Mouse (Mus musculus): ENCODE measurements at regions not wholly inside any gene's neighbourhood (a gene's known extent, or its start where the extent isn't known, plus 50 kb on each side); places are given as distances from the start of the nearest gene placed in this dataset.

DNA sequence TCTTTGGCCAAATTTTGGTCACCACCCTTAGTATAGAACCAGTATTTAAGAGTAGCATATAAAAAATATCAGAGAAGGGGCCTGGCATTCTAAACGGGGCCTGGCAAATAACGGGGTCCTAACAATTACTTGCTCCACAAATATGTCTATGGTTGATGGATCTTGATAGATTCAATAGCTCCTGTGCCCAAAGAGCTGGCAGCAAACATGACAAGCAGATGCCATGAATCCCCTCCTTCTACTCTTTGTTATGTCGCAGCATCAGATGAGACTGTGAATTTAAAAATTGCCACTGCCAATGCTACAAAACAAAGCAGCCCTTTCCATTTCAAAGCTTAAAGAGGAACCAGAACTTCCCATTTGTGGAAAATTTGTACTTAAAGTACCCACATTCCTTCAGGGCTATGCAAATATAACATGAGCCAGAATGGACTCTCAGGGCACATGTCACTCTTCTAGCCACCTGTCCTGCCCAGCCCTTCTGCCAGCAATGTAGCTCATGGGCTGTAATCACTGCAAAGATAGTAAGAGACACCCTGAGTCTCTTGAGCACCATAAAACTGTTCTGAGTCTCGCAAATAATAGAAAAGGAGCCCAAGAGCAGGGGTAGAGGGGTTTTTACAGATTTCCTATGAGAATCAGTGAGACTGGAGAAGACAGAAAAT is 342.4 kb upstream of the Kirrel3 start:
- in situ Hi-C loops (cut with MboI, MseI), result no loop called here

DNA sequence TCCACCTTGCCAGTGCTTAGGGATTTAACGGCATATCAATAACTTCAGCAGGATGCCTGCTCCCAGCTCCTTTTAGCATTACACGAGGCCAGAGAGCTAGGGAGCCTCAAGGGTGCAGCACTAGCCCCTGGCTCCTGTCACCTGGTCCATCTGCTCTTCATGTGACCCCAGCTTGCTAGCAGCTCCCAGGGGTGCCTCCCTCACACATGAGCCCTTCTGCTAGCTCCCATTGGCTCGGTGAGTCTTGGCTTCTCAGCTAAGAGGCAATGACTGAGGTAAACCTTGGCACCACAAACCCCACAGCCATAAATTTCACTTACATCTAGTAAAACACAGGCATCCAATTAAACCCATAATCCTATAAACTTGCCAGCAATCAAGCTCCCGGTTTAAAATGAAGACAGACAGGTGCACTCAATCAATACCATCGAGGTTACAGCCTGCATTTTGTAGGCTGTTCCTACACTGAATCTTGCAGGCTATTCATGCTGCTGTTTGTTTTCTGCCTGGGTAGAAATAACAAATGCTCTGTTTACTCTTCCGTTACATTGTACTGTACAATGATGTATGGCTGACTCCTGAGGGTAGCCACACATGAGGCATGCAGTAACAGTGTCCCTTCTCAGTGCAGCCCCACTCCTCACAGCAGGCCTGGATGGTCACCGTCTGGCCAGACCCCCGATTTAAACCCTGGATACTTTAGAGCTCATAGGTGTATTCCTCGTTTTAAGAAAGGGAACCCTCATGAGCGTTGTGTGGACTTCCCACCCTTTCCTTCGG is 330.3 kb upstream of the Kirrel3 start:
- in situ Hi-C loops (cut with MboI, MseI), result no loop called here

DNA sequence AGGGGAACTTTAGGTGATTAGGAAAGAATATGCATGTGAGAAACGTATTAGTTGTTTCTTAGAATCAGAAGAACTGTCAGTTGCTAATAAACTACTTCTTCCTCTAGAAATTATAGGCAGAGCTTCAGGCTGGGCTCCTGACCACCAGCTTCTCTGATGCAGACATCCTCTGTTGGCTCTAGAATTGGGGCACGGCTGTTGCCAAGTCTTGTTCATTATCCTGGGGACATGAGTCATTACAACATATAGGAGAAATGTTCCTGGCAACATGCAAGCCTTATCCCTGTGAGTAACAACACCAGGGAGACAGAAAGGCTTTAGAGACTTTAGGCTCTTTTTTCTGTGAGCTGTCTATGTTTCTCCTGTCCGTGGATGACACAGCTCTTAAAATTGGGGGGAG is 329.1 kb upstream of the Kirrel3 start:
- in situ Hi-C loops (cut with MboI, MseI), result no loop called here

DNA sequence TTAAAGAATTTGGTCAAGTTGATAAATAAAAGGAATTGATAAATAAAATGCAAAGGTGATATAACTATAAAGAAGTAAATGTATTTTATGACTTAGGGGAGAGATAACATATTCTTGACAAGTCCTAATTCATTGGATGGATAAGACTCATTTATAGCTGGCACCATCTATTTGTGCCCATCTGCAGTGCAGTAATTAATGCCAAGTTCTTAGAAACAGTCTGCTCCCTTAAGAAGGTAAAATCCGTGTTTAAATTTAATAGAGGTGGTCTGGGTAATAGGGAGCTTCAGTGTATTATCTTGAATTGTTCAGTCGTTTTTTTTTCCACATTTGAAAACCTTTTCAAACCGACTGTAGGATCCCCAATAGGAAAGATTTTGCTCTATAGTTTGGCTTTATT is 324.6 kb upstream of the Kirrel3 start:
- in situ Hi-C loops (cut with MboI, MseI), result no loop called here

DNA sequence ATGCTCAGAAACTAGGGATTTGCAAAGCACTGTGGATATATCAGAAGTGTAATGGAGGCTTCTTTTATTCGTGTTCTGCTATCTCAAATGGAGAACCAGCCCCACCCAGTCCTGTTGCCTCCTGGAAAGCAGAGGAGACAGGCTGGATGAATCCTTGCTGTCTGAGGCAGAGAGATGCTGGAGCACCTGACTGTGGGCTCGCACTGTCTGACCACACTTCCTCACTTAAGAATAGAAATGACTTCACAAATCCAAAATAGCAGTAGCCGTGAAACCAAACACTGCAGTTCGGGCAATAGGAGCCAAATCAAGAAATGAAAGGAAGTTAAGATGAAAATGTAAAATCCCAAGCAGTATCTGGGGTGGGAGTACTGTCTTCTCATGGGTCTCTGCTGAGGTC is 299.4 kb upstream of the Kirrel3 start:
- in situ Hi-C loops (cut with MboI, MseI), result no loop called here

DNA sequence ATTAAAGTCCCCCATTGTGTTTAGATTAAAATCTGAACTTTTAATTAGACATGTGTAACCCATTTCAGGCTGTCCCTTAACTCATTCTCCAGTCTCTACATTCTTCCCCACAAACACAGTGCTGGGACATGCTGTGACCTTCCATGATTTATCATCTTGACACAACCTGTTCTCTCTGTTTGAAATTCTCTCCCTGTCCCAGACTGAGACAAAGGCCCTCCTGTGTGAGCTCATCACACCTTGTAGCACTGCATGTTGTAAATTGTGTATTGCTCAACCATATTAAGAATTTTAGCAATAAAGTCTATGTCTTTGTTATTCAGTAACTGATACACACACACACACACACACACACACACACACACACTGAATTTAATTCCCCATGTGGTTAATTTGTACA is 293.2 kb upstream of the Kirrel3 start:
- in situ Hi-C loops (cut with MboI, MseI), result no loop called here

DNA sequence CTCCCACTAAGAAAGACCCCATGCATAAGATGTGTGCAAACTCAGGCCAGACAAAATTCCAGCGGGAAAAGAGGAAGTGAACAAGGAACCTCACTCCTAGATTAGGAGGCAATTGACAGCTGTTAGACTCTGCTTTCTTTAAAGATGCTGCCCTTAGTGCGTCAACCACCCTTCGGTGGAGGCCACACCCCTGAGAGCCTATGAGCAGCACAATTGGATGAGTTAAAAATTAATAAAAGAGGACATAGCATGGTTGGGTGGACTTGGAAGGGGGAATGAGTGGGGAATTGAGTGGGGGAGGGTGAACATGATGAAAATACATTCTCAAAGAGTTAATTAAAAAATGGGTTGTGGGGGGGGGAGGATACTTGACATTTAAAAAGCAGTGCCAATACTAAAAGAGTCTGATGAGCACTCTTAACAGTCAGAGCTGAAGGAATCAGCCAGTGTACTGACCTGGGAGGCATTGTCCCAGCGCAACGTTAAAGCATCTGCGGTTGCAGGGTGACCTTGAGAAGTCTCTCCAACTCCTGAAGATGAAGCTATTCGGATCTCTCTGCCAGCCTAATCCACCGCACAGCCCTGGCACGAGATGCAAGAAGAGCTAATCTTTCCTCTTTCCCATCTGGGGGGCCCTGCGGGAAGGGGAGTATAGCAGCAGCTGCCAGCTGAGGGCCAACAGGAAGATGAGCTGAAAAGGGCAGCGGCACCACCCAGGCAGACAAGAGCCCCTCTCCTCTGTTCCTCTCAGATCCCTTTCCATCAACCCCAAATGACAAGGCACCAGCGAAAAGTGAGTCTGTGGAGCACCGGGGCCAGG is 283.4 kb upstream of the Kirrel3 start:
- in situ Hi-C loops (cut with MboI, MseI), result no loop called here

DNA sequence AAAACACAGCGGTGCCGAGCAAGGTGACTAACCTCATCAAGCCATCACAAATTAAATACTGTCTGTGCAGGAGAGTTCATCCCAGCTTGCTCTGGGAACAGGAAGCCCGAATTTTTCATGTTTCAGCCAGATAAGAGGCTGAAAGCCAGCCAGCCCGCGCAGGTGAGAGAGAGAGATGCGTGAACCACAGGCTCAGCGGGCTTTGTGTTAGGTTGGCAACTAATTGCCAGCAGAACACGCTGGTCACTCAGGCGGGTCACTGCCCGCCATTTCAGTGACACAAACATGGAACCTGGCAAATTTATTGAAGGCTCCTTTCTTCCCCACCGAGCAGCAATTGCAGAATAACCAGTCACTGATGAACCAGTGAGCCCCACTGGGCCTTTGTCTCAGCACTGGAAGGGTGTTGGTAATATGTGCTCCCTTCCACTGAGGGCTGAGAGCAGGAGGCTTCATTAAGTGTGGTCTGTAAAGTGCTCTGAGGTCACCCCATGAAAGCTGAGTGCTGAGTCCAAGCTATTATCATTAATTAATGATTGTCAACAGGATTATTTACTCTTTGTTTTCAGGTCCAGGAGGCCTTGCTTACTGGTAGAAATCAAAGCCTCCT is 282.6 kb upstream of the Kirrel3 start:
- in situ Hi-C loops (cut with MboI, MseI), result no loop called here

DNA sequence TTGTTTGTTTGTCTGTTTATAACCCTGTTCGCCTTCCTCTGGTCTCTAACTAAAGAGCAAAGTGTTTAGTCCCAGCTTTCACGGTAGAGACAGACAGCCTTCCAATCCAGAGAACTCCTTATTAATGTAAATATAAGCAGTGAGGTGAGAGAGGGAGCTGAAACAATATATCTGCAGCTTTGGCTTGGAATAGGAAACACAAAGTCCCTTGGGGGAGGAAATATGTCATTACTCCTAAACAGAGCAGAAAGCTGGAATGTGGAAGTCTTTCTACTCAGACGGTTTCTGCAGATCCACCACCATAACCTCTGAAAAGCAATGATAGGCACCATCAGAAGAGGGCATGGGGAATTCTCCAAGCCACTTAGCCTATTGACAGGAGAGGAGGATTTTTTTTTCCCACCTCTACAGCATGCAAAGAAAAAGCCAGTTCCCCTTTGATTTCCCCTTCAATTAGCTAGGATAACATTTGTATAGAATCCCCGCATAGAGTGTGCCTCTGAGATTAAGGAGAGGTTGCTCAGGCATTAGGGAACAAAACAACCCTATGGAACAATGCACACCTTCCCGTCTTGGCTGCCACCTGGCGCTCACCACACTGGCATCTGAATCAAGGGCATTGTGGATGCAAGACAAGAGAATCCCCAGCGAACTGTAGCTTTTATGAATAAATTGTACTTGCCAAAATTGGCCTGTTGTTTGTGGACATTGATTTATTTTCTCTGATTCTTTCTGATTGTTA is 281.9 kb upstream of the Kirrel3 start:
- in situ Hi-C loops (cut with MboI, MseI), result no loop called here

DNA sequence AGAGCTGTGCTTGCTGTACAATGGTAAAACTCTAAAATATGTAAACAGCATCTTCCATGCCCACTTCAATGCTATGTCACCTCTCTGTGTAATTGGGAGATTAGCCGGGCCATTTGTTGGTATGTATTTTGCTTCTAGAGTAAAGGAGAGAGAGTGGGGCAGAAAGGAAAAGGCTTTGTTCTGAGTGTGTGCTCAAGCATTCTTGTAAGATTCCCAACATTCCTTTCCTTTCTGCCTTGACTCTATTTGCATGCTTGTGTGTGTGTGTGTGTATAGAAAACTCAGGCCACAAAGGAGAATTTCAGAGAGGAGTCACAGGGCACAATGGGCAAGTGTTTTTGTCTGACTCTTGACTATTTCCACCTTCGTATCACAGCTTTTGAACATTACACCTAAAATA is 281.2 kb upstream of the Kirrel3 start:
- in situ Hi-C loops (cut with MboI, MseI), result no loop called here

DNA sequence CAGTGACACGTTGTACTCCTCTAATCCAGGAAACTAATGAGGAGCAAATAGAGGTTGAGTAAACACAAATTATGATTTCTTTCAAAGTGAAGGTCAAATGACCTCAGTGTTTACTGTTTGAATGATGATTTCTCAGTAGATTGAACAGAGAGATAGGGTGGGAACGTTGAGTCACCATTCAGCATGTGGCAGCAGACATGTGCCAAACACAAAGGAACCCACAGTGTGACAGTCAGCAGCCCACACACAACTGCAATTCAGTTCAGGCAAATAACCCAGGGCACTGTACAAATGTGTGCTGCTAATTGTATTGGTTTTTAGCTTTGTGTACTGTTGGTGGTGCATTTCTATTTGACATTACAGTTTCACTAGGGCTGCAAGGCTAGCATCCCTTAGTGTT is 254.1 kb upstream of the Kirrel3 start:
- in situ Hi-C loops (cut with MboI, MseI), result no loop called here

DNA sequence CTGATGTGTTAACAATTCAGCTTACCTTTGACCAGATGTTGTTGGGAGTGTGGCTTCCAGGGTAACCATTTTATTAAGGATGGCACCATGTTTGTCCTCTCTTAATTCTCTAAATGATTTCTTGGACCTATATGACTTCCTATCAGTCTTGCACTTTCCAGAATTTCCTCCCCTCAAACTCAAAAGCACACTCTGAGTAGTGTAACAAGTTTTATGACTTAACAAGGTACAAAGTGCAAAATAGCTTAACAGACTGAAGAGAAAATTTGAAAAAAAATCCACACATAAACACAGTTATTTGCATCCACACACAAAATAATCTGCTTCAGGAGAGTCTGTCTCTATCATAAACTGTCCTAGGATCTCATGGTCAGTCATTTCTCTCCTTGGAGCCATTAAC is 251.0 kb upstream of the Kirrel3 start:
- in situ Hi-C loops (cut with MboI, MseI), result no loop called here

DNA sequence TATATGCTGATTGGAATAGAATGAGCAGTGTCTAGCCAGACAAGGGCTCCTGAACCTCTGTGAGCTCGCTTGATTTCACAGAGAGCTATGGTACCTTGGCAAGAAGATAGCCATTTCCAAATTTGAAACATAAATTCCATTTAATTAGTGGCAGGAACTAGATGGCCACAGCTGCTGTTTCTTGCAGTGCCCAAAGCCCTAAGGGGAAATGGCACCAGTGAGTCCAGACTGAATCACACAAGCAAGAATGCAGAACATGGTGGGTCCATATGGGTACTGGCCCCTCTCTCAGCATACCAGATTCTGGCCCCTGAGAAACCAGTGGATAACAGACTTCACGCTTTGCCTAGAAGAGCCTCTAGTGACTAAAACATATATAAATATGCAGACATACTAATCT is 246.2 kb upstream of the Kirrel3 start:
- in situ Hi-C loops (cut with MboI, MseI), result no loop called here

DNA sequence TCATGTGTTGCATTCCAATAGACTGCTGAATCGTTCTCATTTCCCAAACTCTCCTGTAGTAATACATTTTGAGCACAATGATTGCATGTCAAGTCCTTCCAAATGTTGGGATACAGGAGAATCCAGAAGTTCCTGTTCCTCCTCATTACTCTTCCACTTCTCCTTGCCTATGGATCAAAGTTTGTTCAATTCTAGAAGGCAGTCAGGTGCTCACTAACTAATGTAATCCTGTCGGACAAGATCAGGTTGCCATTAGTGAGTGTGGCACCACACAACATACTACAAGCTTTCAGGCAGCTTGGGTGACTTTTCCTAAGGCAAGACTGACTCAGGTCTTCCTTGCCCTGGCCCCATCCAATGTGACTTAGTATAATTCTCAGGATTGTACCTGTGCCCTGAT is 242.0 kb upstream of the Kirrel3 start:
- in situ Hi-C loops (cut with MboI, MseI), result no loop called here

DNA sequence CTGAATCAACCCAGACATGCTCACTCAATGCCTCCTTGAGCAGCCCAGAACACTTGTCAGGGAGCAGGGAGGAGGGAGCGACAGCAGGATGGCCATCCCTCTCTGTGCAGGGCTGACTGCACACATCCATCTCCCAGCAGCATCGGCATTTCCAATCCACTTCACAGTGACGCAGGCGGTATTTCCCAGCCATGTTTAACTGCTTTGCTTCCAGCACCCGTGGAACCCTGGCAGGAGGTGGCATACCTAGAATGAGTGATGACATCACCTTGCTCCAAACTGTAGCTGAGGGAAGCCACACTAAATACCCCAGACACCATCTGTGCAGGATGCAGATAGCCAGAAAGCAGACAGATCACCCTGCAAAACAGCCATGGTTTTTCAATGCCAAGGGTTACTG is 241.1 kb upstream of the Kirrel3 start:
- in situ Hi-C loops (cut with MboI, MseI), result no loop called here

DNA sequence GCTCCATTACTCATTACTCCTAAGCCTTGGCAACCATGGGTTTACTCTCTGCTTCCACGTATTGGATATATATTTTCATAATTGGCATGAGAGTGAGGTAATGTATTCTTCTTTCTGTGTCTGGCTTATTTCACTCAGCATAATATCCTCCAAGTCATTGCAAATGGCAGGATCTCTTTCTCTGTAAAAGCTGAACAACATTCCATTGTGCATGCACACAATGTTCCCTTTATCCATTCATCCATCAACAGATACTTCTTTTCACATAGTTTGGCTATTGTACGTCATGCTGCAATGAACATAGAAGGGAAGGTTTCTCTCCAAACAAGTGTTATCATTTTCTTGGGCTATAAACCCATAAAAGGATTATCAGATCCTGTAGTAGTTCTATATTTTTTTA is 232.9 kb upstream of the Kirrel3 start:
- in situ Hi-C loops (cut with MboI, MseI), result no loop called here

DNA sequence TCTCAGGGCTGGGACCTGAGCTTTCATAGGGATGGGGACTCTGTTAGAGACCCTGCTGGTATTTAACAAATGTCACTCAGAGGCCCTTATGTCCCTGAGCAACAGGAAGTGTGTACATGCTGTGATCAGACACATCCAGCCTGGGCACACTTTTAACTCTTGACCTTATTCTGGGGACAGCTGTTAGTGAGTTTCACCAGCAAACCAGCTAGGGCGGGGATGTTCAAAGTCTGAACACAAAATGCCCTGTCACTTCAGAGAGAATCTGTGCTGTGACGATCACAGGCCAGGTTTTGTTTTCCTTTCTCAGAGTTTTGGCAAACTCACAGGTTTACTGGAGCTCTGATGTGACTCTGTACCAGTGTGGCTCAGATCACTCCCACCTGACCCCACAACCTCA is 227.2 kb upstream of the Kirrel3 start:
- in situ Hi-C loops (cut with MboI, MseI), result no loop called here

DNA sequence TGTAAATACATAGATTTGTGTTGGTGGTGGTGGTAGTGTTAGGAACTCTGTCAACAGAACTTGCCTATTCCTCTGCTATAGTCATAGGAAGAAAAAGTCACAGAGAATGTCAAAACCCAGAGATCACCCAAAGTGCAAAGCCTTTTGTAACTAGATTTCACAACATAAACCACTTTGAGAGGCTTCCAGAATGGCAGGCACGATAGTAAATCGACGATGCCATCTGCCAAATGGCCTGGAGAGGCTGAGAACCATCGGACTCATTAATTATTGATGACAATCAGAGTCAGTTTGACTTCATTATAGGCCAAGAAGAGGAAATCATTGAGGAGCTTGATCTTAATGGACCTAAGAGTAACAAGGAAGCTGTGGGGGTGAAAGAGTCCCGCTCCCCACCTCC is 207.6 kb upstream of the Kirrel3 start:
- in situ Hi-C loops (cut with MboI, MseI), result loop anchor here (10.0 kb wide), 1 partner anchor 823 kb away; no protein-coding TSS in a partner anchor

DNA sequence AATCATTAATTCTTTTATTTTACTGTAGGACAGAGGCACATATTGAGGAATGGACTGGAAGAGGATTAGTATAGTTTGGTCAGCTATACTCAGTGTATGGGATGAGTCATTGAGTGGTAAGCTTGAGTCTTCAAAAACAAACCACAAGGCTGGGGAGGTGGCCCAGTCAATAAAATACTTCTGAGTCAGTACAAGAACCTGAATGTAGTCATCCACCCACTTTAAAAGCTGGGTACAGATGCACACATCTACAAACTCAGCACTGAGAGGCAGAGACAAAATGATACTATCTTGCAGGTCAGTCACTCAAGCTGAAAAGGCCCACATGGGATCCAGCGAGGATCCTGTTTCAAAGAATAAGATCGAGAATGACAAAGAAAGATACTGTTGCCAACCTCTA is 206.3 kb upstream of the Kirrel3 start:
- in situ Hi-C loops (cut with MboI, MseI), result loop anchor here (10.0 kb wide), 1 partner anchor 825 kb away; no protein-coding TSS in a partner anchor

DNA sequence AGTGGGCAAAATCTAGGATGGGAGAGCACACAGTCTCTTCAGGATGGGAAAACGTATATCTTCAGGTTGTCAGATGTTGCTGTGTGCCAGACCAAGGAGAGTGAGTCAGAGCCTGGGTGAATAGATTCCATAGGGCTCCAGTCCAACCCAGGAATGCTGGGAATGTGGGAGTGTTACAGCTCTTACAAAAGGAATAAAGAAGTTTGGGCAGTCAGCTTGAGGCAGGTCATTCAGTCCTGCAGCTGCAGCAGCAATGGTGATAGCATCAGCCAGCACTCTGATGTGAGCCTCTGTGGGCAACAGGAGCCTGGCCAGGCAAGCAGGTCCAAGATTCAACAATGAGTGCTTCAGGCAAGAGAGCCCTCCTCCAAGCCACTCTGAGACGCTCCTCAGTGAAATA is 205.8 kb upstream of the Kirrel3 start:
- in situ Hi-C loops (cut with MboI, MseI), result loop anchor here (10.0 kb wide), 1 partner anchor 825 kb away; no protein-coding TSS in a partner anchor
